Mouse (Mus musculus) cerebellum, adult 2 months (tissue): ENCODE data around the gene Myadml2. TPM values are rescaled to one million over a fixed set of nuclear protein-coding genes. Genes with fewer than 3 reads are reported as not detected.

Source experiments
- DNase-seq, 2 experiments: peaks; one replicate each; pipeline ENCODE4 v3.0.0; 2021
- H3K27ac ChIP-seq: fragments of 200-500 bp; 2 replicates; pipeline ENCODE4 v1.5.1; 2012; ENCODE audit warnings: low read length, control low read depth, inconsistent platforms; ENCODE audit not compliant: insufficient read depth
- H3K27me3 ChIP-seq: fragments of 200-500 bp; 2 replicates; pipeline ENCODE4 v1.6.1; 2012; ENCODE audit warnings: inconsistent platforms, mild to moderate bottlenecking, low read length, moderate library complexity; ENCODE audit not compliant: control insufficient read depth, insufficient read depth
- H3K4me1 ChIP-seq: fragments of 200-500 bp; 2 replicates; pipeline ENCODE4 v1.6.1; 2011; ENCODE audit warnings: low read length; ENCODE audit not compliant: control insufficient read depth, insufficient read depth
- H3K4me3 ChIP-seq: fragments of 200-500 bp; replicated peaks from 2 replicates; pipeline ENCODE3; 2011; ENCODE audit warnings: mild to moderate bottlenecking, low read depth, low read length, control low read depth; ENCODE audit not compliant: insufficient read depth
- CTCF ChIP-seq: fragments of 200-500 bp; IDR thresholded peaks from 2 replicates; pipeline ENCODE4 v1.5.1; 2011; ENCODE audit warnings: low read depth, mild to moderate bottlenecking, control low read depth, low read length, moderate library complexity, borderline replicate concordance; ENCODE audit not compliant: insufficient read depth
- POLR2A ChIP-seq: fragments of 200-500 bp; IDR thresholded peaks from 2 replicates; pipeline ENCODE4 v1.6.1; 2011; ENCODE audit warnings: low read length, control low read depth, borderline replicate concordance; ENCODE audit not compliant: insufficient read depth
- WGBS: fragments of 180-500 bp; shearing (Covaris S2); methylation state at CpG from one replicate; pipeline ENCODE4 v1.1.7; 2018; 5-methylcytosine and 5-hydroxymethylcytosine counted together
- polyA plus RNA-seq: library from polyadenylated mRNA; depleted of rRNA; stranded (reverse); fragments of >200 nt; gene quantifications from 2 replicates; pipeline ENCODE4 v1.2.3, GENCODE M21; 2012; rRNA removed

The Myadml2 gene
- 3.3 and 4.5 TPM in 2 replicates for polyA plus RNA-seq

- peak within 1 kb of the TSS; percentile 73 for H3K27ac ChIP-seq
- TF ChIP-seq POLR2A = no peak
- TF ChIP-seq CTCF = no peak
- DNase-seq = peak; percentile 56 to 66
- WGBS = 7% methylated on average over 13 of the region's 13 CpGs
- no peaks in the 10 kb centered on the region for H3K27me3 ChIP-seq
- H3K4me1 ChIP-seq = no peaks in the 10 kb centered on the region
- H3K4me3 ChIP-seq = peak within 1 kb of the TSS; percentile 79
Observed at GRCm38 (mm10) chr11:120648001-120648476, at the start of gene Myadml2. Myadml2 (minus strand) TSS chr11:120648158.

GRCm38 (mm10) chr11:120697741-120698140 is 49.8 kb upstream of the Myadml2 start:
- Histone ChIP-seq H3K27ac (no peak overlapping the region), H3K4me1 (no peaks in the 10 kb centered on the region), H3K4me3 (no peak overlapping the region), H3K27me3 (no peaks in the 10 kb centered on the region)
- TF ChIP-seq CTCF (no peak), POLR2A (no peak)
- DNase-seq = no peak
- WGBS = 61% methylated on average over 10 of the region's 10 CpGs

GRCm38 (mm10) chr11:120696568-120696967 is 48.6 kb upstream of the Myadml2 start:
- peaks cover 4% of the 10 kb centered on the region for H3K4me1 ChIP-seq
- H3K27me3 ChIP-seq = no peaks in the 10 kb centered on the region
- H3K4me3 ChIP-seq = no peak overlapping the region
- DNase-seq = no peak
- H3K27ac ChIP-seq = no peak overlapping the region
- TF ChIP-seq CTCF = no peak
- TF ChIP-seq POLR2A = no peak
- 93% methylated on average over 6 of the region's 6 CpGs for WGBS

GRCm38 (mm10) chr11:120695641-120696040 is 47.7 kb upstream of the Myadml2 start:
- WGBS = 68% methylated on average over 12 of the region's 12 CpGs
- H3K4me3 ChIP-seq = no peak overlapping the region
- no peak for DNase-seq
- H3K27me3 ChIP-seq = no peaks in the 10 kb centered on the region
- H3K4me1 ChIP-seq = peaks cover 4% of the 10 kb centered on the region
- H3K27ac ChIP-seq = no peak overlapping the region
- TF ChIP-seq CTCF (no peak), POLR2A (no peak)

- H3K4me3 ChIP-seq = no peak overlapping the region
- H3K4me1 ChIP-seq = peaks cover 4% of the 10 kb centered on the region
- H3K27me3 ChIP-seq = no peaks in the 10 kb centered on the region
- TF ChIP-seq CTCF = no peak
- no peak for TF ChIP-seq POLR2A
- 21% methylated on average over 4 of the region's 4 CpGs for WGBS
- H3K27ac ChIP-seq = no peak overlapping the region
- no peak for DNase-seq
Observed at GRCm38 (mm10) chr11:120695184-120695583, 47.2 kb upstream of the Myadml2 start.

- H3K27me3 ChIP-seq = no peaks in the 10 kb centered on the region
- no peak for DNase-seq
- no peak overlapping the region for H3K27ac ChIP-seq
- TF ChIP-seq CTCF = no peak
- no peak for TF ChIP-seq POLR2A
- H3K4me3 ChIP-seq = no peak overlapping the region
- 77% methylated on average over 3 of the region's 3 CpGs for WGBS
- H3K4me1 ChIP-seq = peaks cover 4% of the 10 kb centered on the region
Observed at GRCm38 (mm10) chr11:120693461-120693860, 45.5 kb upstream of the Myadml2 start.

GRCm38 (mm10) chr11:120692471-120693011 is 44.6 kb upstream of the Myadml2 start:
- no peak for TF ChIP-seq CTCF
- TF ChIP-seq POLR2A = no peak
- Histone ChIP-seq H3K4me1 (peaks cover 4% of the 10 kb centered on the region), H3K27me3 (no peaks in the 10 kb centered on the region), H3K27ac (no peak overlapping the region), H3K4me3 (no peak overlapping the region)
- 27% methylated on average over 4 of the region's 4 CpGs for WGBS
- no peak for DNase-seq

GRCm38 (mm10) chr11:120689365-120689764 is 41.4 kb upstream of the Myadml2 start:
- no peaks in the 10 kb centered on the region for H3K27me3 ChIP-seq
- H3K4me3 ChIP-seq = no peak overlapping the region
- no peak overlapping the region for H3K27ac ChIP-seq
- peaks cover 4% of the 10 kb centered on the region for H3K4me1 ChIP-seq
- TF ChIP-seq CTCF (no peak), POLR2A (no peak)
- DNase-seq = no peak
- WGBS = 48% methylated on average over 3 of the region's 3 CpGs
